Mouse (Mus musculus) midbrain, embryonic 15.5 days (tissue): ENCODE data around the gene Olfr521. TPM values are rescaled to one million over a fixed set of nuclear protein-coding genes. Genes with fewer than 3 reads are reported as not detected.
"Not testable (repeated sequence)": the region's sequence is repeated elsewhere in the genome, so short reads cannot be mapped to it uniquely, and the experiment has no call there.

Source experiments
- ATAC-seq: fragments of 200-750 bp; cut with Nextera tagmentation; replicated peaks from 2 replicates; pipeline ENCODE4 v1.8.0; 2017; ENCODE audit warnings: moderate TSS enrichment
- H3K27ac ChIP-seq: fragments of 300-500 bp; sonication (generic); 2 replicates; pipeline ENCODE4 v1.5.1; 2015; ENCODE audit warnings: mild to moderate bottlenecking, inconsistent platforms
- H3K27me3 ChIP-seq: fragments of 300-500 bp; sonication (generic); replicated peaks from 2 replicates; pipeline ENCODE4 v1.6.1; 2015; ENCODE audit warnings: inconsistent platforms
- H3K36me3 ChIP-seq: fragments of 300-500 bp; sonication (generic); replicated peaks from 2 replicates; pipeline ENCODE4 v1.6.1; 2015; ENCODE audit warnings: inconsistent platforms
- H3K4me1 ChIP-seq: fragments of 300-500 bp; sonication (generic); 2 replicates; pipeline ENCODE4 v1.6.1; 2015; ENCODE audit warnings: inconsistent platforms
- H3K4me2 ChIP-seq: fragments of 300-500 bp; sonication (generic); 2 replicates; pipeline ENCODE4 v1.6.1; 2015; ENCODE audit warnings: inconsistent platforms, mild to moderate bottlenecking, moderate library complexity
- H3K4me3 ChIP-seq: fragments of 300-500 bp; sonication (generic); 2 replicates; pipeline ENCODE4 v1.5.1; 2015; ENCODE audit warnings: mild to moderate bottlenecking, inconsistent platforms
- H3K9ac ChIP-seq: fragments of 300-500 bp; sonication (generic); 2 replicates; pipeline ENCODE4 v1.6.1; 2015; ENCODE audit warnings: mild to moderate bottlenecking, inconsistent platforms
- H3K9me3 ChIP-seq: fragments of 300-500 bp; sonication (generic); 2 replicates; pipeline ENCODE4 v1.6.1; 2016; ENCODE audit warnings: inconsistent platforms
- WGBS: fragments of 180-500 bp; shearing (Covaris S2); methylation state at CpG from one replicate; pipeline ENCODE4 v1.1.7; 2015; ENCODE audit warnings: mixed read lengths; 5-methylcytosine and 5-hydroxymethylcytosine counted together
- polyA plus RNA-seq: library from polyadenylated mRNA; unstranded; fragments of >200 nt; fragmentation: Nextera tagmentation; extraction: Ambion mirVana; gene quantifications from 2 replicates; pipeline ENCODE4 v1.2.1, GENCODE M21; 2015

Olfr521 gene
- polyA plus RNA-seq, 1 experiment from 2014 or later, result not detected

- Histone ChIP-seq H3K9me3 (no peaks in the 10 kb centered on the region), H3K9ac (no peak overlapping the region), H3K4me2 (no peak overlapping the region), H3K27ac (no peak overlapping the region), H3K27me3 (no peaks in the 10 kb centered on the region), H3K4me3 (no peak overlapping the region), H3K4me1 (peaks cover 18% of the 10 kb centered on the region), H3K36me3 (no peaks in the 10 kb centered on the region)
- no peak for ATAC-seq
- 68% methylated on average over 10 of the region's 10 CpGs for WGBS
Measured at GRCm38 (mm10) chr7:99790816-99791215, 27.5 kb downstream of the Olfr521 start.

GRCm38 (mm10) chr7:99794096-99794495 is 30.8 kb downstream of the Olfr521 start:
- no peaks in the 10 kb centered on the region for H3K9me3 ChIP-seq
- H3K27ac ChIP-seq, result no peak overlapping the region
- no peak overlapping the region for H3K4me2 ChIP-seq
- H3K4me3 ChIP-seq, result no peak overlapping the region
- H3K36me3 ChIP-seq, result no peaks in the 10 kb centered on the region
- ATAC-seq, result no peak
- 0 out of 2 replicates have a peak, but pooled peaks cover 2% of the 10 kb centered on the region for H3K27me3 ChIP-seq
- WGBS, result 58% methylated on average over 2 of the region's 2 CpGs
- H3K9ac ChIP-seq, result no peak overlapping the region
- H3K4me1 ChIP-seq, result peaks cover 28% of the 10 kb centered on the region

GRCm38 (mm10) chr7:99795192-99795981 is 32.1 kb downstream of the Olfr521 start:
- peak overlapping the region; percentile 2; the same call in 1 of the 2 replicates for H3K9ac ChIP-seq
- H3K9me3 ChIP-seq, result no peaks in the 10 kb centered on the region
- 0 out of 2 replicates have a peak, but pooled peaks cover 2% of the 10 kb centered on the region for H3K27me3 ChIP-seq
- no peaks in the 10 kb centered on the region for H3K36me3 ChIP-seq
- peaks cover 28% of the 10 kb centered on the region for H3K4me1 ChIP-seq
- 0 out of 2 replicates have a peak overlapping the region, but pooled peaks have one; percentile 29 for H3K27ac ChIP-seq
- WGBS, result 8% methylated on average over 17 of the region's 17 CpGs
- peak overlapping the region; percentile 38 for H3K4me2 ChIP-seq
- ATAC-seq, result peak; percentile 57
- H3K4me3 ChIP-seq, result 0 out of 2 replicates have a peak overlapping the region, but pooled peaks have one; percentile 6

DNA sequence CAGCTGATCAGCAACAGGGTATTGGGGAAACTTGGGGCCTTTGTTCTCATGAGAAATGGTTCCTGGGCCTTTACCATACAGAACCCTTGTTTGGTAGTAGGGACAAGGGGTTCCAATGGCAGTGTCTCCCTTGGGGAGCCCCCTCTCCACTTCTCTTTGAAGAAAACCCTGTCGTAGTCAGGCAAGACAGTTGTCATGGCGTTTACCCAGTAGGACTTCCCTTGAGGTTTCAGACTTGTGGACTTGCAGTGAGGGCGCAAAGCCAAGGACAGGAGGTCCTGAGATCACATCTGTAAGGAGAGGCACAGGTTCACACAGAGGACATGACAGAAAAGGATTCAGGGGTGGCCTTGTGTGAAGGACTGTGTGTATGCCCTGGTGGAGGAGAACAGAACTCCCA is 33.2 kb downstream of the Olfr521 start:
- Histone ChIP-seq H3K9me3 (no peaks in the 10 kb centered on the region), H3K4me2 (no peak overlapping the region), H3K27me3 (0 out of 2 replicates have a peak, but pooled peaks cover 2% of the 10 kb centered on the region), H3K4me1 (peaks cover 28% of the 10 kb centered on the region), H3K36me3 (no peaks in the 10 kb centered on the region), H3K4me3 (no peak overlapping the region), H3K9ac (no peak overlapping the region), H3K27ac (no peak overlapping the region)
- ATAC-seq, result no peak
- 50% methylated on average over 3 of the region's 3 CpGs for WGBS

GRCm38 (mm10) chr7:99797261-99797660 is 34.0 kb downstream of the Olfr521 start:
- Histone ChIP-seq H3K4me3 (no peak overlapping the region), H3K9ac (no peak overlapping the region), H3K4me2 (no peak overlapping the region), H3K27ac (no peak overlapping the region), H3K9me3 (no peaks in the 10 kb centered on the region), H3K27me3 (0 out of 2 replicates have a peak, but pooled peaks cover 2% of the 10 kb centered on the region), H3K36me3 (no peaks in the 10 kb centered on the region), H3K4me1 (peaks cover 28% of the 10 kb centered on the region)
- 65% methylated on average over 3 of the region's 3 CpGs for WGBS
- ATAC-seq, result no peak

GRCm38 (mm10) chr7:99797911-99798647 is 34.8 kb downstream of the Olfr521 start:
- Histone ChIP-seq H3K9me3 (no peaks in the 10 kb centered on the region), H3K4me1 (peaks cover 28% of the 10 kb centered on the region), H3K27ac (no peak overlapping the region), H3K9ac (no peak overlapping the region), H3K4me3 (no peak overlapping the region), H3K4me2 (no peak overlapping the region), H3K27me3 (0 out of 2 replicates have a peak, but pooled peaks cover 2% of the 10 kb centered on the region), H3K36me3 (no peaks in the 10 kb centered on the region)
- WGBS, result 31% methylated on average over 6 of the region's 6 CpGs
- ATAC-seq, result peak; percentile 68; the same call in 1 of the 2 replicates

DNA sequence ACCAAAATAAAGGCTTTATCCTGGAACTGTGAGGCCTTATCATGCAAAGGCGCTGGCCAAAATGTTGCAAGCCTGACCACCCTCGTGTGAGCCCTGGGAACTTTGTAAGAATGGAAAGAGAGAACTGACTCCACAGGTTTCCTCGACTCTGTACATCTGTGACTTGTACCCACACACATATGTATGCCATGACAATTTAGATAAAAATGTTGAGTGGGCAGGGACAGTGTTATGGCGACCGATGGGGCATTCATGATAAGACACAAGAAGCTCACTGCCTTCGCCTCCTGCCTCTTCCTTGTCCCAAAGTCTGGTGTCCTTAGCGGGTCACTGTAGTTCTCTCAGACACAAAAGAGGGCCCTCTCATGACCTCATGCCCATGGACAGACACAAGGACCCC is 35.8 kb downstream of the Olfr521 start:
- Histone ChIP-seq H3K9me3 (no peaks in the 10 kb centered on the region), H3K4me3 (no peak overlapping the region), H3K27ac (no peak overlapping the region), H3K9ac (no peak overlapping the region), H3K36me3 (no peaks in the 10 kb centered on the region), H3K4me1 (peaks cover 28% of the 10 kb centered on the region), H3K4me2 (no peak overlapping the region), H3K27me3 (0 out of 2 replicates have a peak, but pooled peaks cover 2% of the 10 kb centered on the region)
- WGBS, result 78% methylated on average over 7 of the region's 7 CpGs
- ATAC-seq, result no peak

- H3K4me3 ChIP-seq, result no peak overlapping the region
- WGBS, result 76% methylated on average over 8 of the region's 8 CpGs
- no peak overlapping the region for H3K27ac ChIP-seq
- no peak overlapping the region for H3K9ac ChIP-seq
- no peaks in the 10 kb centered on the region for H3K4me1 ChIP-seq
- H3K9me3 ChIP-seq, result no peaks in the 10 kb centered on the region
- H3K27me3 ChIP-seq, result no peaks in the 10 kb centered on the region
- ATAC-seq, result no peak
- no peaks in the 10 kb centered on the region for H3K36me3 ChIP-seq
- no peak overlapping the region for H3K4me2 ChIP-seq
Measured at GRCm38 (mm10) chr7:99803535-99803934, 40.2 kb downstream of the Olfr521 start.

GRCm38 (mm10) chr7:99804033-99804432 is 40.7 kb downstream of the Olfr521 start:
- H3K4me2 ChIP-seq, ATAC-seq, H3K4me3 ChIP-seq, H3K36me3 ChIP-seq, H3K9me3 ChIP-seq, H3K27me3 ChIP-seq, H3K4me1 ChIP-seq, H3K9ac ChIP-seq, H3K27ac ChIP-seq: not testable (repeated sequence)
- 93% methylated on average over 3 of the region's 3 CpGs for WGBS

DNA sequence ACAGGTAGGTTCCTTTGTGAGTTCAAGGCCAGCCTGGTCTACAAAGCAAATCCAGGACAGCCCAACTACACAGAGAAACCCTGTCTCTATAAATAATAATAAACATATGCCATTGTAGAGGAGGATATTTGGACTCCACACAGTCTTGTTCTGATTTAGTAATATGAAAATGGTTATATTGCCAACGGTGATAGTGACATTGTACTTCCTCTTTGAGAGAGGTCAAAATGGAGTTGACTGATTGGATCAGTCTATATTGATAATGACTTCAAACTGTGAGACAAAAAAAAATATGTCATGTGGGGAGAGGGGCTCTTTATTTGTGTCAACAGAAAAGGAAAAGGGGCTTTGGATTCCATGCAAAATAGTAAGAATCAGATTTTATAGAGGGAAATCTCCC is 42.0 kb downstream of the Olfr521 start:
- Histone ChIP-seq H3K36me3 (no peaks in the 10 kb centered on the region), H3K9ac (no peak overlapping the region), H3K27me3 (no peaks in the 10 kb centered on the region), H3K27ac (no peak overlapping the region), H3K4me1 (no peaks in the 10 kb centered on the region), H3K4me2 (no peak overlapping the region), H3K4me3 (no peak overlapping the region), H3K9me3 (no peaks in the 10 kb centered on the region)
- 82% methylated on average over 1 of the region's 1 CpGs for WGBS
- no peak for ATAC-seq

DNA sequence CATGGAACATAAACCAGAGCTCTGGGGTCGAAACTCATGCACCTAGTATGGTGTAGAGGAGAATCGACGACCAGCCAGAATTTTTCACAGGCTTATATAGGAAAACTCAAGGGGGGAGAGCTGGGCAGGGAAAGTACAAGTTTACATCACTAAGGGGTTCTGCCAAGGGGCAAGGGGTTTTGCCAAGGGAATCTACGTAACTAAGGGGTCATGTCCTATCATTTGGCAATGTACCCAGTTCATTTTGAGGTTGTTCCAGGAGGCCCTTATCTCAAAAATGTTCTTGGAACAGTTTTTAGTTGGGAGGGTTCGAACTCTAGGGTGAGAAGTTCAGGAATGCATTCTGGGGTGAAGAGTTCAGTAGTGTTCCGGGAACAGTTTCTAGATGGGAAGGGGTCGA is 43.7 kb downstream of the Olfr521 start:
- H3K27ac ChIP-seq, H3K9me3 ChIP-seq, H3K4me1 ChIP-seq, ATAC-seq, H3K4me3 ChIP-seq, H3K27me3 ChIP-seq, H3K36me3 ChIP-seq, H3K4me2 ChIP-seq, H3K9ac ChIP-seq: not testable (repeated sequence)
- WGBS, result 88% methylated on average over 7 of the region's 7 CpGs

GRCm38 (mm10) chr7:99810814-99811213 is 47.5 kb downstream of the Olfr521 start:
- Histone ChIP-seq H3K9me3 (no peaks in the 10 kb centered on the region), H3K9ac (no peak overlapping the region), H3K4me2 (no peak overlapping the region), H3K27me3 (no peaks in the 10 kb centered on the region), H3K4me1 (no peaks in the 10 kb centered on the region), H3K36me3 (no peaks in the 10 kb centered on the region), H3K27ac (no peak overlapping the region), H3K4me3 (no peak overlapping the region)
- no peak for ATAC-seq
- WGBS, result 100% methylated on average over 2 of the region's 2 CpGs
